Mouse (Mus musculus) common myeloid progenitor, adult 5-6 weeks (primary cell): Measurements from ENCODE around the gene Rps6kb1. TPM values are rescaled to one million over a fixed set of nuclear protein-coding genes. Genes with fewer than 3 reads are reported as not detected.

Source experiments
- ATAC-seq: replicated peaks from 2 replicates; pipeline ENCODE4 v1.8.0; 2016; ENCODE audit warnings: low read depth, mild to moderate bottlenecking, moderate TSS enrichment, inconsistent platforms; ENCODE audit not compliant: poor library complexity, severe bottlenecking
- total RNA-seq: library from RNA; stranded (forward); fragments of 200-1000, 187-1606 nt; gene quantifications from 2 replicates; pipeline ENCODE4 v1.2.3, GENCODE M21; 2017

The Rps6kb1 gene
- total RNA-seq, 1 experiment from 2014 or later: 39.6 TPM

DNA sequence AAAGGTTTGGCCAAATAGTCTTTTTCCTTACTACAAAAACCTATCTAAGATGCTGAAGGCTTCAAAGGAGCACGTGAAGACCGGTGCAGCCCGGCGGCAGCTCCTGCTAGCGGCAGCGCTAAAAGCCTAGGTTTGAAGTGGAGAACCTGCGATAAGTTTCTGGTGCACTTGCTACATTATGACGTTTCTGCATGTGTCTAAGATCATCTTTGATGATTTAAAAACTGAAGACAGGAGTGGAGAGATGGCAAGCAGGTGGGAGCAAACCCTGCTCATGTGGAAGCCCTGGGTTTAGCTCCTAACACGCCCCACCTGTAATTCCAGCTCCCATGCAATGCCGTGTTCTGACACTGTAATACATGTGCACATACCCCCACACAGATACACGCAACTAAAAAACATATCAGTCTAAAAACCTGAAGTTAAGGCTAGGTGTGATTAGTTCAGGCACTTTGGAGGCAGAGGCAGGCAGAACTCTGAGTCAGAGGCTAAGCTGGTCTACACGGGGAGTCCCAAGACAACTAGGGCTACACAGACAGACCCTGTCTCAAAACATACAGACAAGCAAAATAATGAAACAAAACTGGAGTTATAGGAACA is 37.4 kb upstream of the Rps6kb1 start:
- ATAC-seq: no peak

DNA sequence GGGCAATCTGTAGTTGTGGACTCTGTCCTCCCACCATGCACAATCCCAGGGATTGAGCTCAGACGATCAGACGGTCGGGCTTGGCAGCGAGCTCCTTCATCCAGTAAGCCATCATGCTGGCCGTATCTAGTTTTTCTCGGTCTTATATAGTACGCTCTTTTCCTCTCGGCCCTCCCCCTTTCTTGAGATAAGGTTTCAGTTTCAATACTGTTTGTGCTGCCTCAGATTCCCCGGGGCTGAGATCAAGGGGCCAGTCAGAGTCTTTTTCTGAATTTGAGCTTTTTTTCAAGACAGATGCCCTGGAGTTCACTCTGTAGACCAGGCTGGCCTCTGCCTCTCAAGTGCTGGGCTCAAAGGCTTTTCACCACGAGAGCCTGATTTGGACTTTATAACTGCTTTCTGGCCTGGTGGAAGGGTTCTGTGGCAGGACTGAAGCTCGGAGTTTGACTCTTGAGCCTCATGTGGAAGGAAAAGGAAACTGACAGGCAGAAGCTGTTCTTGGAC is 36.7 kb upstream of the Rps6kb1 start:
- ATAC-seq: peak; percentile 54

DNA sequence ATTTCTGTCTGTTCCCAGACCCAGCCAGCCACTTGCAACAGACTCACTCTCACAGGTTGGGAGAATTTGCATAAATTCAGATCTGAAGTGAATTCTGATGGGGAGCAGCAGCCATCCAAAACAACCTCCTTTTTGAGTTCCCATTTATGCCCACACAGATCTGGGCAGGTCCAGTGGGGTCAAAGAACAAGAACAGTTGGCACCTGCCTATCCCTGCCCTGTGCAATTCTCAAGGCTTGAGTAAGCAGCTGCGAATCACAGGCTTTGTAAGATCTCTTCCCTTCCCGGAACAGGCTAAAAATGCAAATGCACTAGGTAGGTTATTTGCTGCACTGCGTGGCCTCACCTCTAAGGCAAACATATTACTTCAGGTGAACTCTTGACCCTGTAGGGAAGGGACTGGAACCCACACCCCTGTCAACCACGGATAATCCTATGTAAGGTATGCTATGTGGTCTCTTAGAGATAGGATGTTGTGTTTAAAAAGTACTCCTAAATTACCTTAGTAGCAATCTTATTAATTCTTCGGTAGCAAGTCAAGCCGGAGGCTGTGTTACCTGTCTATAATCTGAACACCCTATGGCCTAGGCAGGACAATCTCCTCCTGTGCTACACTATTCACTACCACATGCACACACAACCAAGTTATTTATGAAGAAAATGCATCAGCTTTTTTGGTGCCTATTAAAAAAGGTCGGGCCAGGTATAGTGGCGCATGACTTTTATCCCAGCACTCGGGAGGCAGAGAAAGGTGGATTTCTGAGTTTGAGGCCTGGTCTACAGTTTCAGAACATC is 35.9 kb upstream of the Rps6kb1 start:
- no peak for ATAC-seq

DNA sequence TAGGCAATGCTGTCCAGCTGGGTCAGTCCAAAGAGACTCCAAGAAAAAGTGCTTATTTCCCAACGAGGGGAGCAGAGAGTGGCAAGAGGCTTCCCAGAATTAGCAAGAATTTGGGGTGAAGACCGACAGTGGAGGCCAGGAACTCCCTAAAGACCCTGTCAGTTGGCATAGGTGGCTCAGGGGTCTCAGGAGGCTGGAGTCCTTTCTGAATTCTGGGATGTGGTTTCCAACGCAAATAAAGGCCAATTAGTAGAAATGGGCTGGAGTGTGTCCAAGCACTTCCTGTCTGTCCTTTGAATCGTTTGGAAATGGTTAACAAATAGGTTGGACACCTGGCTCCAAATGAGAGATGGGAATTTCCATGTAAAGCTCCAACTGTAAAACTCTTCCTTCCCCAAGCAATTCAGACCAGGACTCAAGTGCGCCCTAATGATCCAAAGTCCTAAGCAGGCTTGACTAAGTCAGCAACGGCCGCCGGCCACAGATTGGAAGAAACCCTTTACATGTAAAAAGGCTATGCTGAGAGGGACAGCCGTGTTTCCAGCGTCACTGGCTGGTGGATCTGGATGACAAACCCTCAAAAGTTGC is 35.2 kb upstream of the Rps6kb1 start:
- ATAC-seq: no peak

DNA sequence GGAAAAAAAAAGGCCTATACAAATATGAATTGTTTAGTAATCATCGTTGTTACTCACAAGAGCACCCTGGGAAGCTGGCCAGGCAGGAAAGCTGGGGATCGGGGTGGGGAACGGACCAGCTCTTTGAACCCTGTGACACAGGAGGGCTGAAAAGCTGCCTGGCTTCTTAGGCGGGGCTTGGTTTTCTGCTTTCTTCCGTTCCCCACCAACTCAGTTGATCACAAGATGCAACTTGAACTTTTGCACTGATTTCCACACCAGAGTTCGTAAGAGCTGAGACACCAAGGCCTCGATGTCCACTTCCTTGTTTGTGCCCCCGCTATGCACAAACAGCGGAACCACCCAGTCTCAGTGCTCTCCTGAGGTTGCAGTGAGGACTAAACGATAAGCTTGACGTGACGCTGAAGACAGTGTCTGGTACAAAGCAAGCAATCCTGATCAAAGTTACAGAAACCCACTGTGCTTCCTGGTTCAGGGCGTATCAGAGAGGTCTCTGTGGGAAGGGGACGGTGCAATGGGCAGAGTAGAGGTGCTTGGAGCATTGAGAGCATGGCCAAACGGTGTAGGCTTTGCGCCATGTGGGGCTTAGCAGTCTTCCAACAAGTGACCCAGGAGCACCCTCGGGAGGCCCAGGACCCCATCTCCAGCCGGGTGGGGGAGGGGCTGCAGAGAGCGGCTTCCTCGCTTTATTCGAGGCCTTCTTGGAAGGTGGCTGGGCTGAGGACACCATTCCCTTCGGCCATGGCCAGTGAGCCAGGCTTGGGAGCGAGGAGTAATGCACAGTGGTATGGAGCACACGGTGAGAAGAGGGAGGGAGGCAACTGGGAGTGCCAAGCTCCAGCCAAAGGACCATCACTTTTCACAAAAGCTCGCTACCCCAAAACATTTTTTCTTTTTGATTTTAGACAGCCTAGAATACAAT is 34.5 kb upstream of the Rps6kb1 start:
- 0 out of 2 replicates have a peak, but pooled peaks have one; percentile 4 for ATAC-seq

DNA sequence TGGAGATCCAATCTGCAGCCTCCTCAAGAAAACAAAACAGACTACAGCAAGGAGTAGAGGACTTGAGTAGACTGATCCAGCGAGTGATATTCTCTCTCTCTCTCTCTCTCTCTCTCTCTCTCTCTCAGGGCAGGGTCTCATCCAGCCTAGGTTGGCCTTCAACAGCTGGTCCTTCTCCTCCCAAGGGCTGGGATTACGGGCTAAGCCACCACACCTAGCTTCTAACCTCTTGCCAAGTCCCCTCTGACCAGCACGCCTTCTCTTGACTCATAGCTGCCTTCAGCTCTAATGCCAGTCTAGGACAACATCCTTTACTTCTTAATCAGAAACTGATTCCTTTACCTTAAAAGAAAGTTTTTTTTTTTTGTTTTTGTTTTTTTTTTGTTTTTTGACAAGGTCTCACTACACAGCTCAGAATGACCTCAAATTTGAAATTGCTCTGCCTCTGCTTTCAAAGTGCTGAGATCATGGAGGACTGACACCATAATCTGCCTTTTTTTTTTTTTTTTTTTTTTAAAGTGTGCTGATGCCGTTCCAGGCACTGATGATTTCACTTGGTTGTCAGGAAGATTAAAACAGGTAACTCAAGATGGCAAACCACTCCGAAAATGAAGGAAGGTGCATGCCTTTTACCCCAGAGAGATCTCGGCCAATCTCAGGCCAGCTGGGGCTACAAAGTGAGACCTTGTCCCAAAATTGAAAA is 33.7 kb upstream of the Rps6kb1 start:
- ATAC-seq: no peak

DNA sequence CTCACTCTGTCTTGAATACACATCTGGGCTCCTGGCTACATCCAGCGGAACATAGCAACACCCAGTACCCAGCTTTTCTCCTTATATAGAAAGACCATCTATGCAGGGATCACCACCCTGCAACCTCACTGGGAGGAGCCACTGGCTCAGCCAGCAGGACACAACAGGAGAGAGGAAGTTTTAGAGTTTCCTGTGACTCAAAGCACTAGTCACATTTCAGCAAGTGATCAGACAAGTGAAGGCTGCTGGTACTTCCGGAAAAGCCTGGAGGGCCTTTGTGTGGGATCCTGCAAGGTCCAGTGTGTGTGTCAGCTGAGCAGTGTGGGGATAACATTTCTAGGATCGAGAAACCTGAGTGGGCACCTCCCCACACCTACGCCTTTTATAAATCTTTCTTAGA is 32.6 kb upstream of the Rps6kb1 start:
- peak; percentile 48 for ATAC-seq

DNA sequence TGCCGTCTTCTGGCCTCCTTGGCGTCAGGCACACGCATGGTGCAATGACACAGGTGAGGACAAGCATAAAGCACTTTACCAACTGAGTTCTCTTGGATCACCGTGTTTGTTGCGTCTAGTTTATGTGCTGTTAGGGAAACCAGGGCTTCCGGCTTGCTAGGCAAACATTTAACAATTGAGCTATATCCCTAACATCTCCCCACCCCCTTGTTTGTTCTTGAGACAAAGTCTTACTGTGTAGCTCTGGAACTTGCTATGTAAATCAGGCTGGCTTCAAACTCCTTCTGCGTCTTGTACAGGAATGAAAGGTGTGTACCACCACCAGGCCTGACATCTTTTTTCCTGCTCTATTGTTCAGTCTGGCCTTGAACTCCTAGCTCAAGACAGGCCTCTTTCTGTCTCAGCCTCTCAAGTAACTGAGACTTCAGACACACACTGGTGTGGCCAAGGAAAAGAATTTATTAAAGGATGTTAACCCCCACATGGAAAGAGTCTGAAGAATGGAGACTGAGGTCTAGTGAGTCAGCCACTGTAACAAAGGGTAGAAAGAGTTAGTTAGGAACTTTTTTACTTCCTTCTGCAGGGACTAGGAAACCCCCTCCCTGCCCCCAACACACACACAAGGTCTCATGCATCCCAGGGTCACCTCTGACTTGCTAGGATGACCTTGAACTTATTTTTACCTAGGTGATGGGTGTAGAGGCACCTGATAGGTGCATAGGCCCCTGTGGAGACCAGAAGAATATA is 31.2 kb upstream of the Rps6kb1 start:
- no peak for ATAC-seq

DNA sequence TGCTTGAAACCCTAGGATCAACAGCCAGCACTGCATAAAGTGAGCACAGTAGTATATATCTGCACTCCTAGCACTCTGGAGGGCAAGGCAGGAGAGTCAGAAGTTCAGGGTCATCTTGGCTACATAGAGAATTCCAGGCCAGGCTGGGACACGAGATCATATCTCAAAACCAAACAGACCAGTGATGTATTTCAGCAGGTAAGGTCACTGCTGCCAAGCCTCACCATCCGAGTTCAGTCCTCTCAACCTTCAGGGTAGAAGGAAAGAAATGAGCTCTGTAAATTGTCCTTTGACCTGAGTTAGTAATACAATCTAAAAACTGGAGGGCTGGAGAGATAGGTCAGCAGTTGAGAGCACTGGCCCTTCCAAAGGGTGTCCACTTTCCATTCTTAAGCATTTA is 29.8 kb upstream of the Rps6kb1 start:
- no peak for ATAC-seq

DNA sequence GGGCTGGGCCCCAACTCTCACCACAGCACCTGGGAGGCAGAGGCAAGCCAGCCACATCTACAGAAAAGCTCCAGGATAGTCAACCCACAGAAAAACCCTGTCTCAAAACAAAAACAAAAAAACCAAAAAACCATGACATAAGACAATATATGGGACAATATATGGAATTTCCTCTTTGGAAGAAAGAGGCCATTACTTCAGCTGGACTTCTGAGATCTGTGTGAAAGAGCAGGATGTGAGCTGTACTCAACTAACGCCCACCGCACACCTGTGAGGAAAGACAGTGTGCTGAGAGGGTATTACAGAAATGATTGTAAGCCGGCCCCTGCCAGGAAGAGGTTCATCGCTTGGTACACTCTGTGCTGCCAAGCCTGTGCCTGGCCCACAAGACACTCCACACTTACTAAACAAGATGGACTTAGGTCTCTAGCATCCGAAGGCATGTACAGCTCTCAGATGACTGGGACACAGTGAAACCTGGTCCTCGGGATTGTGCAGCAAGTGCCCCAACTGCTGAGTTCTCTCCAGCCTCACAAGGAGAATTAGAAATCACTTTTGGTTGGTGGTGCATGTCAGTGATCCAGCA is 29.1 kb upstream of the Rps6kb1 start:
- ATAC-seq: no peak

DNA sequence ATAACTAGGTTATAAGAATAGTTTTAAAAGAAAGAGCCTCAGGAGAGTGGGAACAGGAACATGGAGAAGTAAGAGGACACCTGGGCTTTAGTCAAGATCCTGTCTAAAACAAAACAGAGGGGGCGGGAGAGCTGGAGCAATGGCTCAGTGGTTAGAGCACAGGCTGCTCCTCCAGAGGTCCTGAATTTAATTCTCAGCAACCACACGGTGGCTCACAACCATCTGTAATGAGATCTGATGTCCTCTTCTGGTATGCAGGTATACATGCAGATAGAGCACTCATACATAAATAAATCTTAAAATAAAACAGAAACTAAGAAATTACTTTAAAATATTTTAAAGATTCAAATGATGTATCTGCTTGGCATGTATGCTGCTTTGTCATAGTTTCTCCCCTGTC is 28.0 kb upstream of the Rps6kb1 start:
- ATAC-seq: no peak

DNA sequence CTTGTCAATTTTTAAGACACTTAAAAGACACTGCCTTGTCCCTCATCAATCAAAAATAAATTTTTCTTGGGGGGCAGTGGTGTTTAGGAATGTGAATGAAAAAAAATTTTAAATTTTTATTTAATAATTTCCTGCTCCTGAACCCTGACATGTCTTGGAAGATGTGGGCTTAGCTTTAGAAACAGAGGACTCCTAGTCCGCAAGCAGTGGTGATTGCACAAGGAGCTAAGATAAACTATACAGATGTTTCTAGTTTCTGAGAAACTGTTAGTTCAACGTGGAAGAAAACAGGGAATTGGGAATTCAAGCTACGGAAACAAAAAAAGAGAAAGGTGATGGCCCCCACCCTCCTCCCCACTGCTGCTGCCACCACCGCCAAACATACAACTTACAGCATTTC is 27.3 kb upstream of the Rps6kb1 start:
- ATAC-seq: no peak

DNA sequence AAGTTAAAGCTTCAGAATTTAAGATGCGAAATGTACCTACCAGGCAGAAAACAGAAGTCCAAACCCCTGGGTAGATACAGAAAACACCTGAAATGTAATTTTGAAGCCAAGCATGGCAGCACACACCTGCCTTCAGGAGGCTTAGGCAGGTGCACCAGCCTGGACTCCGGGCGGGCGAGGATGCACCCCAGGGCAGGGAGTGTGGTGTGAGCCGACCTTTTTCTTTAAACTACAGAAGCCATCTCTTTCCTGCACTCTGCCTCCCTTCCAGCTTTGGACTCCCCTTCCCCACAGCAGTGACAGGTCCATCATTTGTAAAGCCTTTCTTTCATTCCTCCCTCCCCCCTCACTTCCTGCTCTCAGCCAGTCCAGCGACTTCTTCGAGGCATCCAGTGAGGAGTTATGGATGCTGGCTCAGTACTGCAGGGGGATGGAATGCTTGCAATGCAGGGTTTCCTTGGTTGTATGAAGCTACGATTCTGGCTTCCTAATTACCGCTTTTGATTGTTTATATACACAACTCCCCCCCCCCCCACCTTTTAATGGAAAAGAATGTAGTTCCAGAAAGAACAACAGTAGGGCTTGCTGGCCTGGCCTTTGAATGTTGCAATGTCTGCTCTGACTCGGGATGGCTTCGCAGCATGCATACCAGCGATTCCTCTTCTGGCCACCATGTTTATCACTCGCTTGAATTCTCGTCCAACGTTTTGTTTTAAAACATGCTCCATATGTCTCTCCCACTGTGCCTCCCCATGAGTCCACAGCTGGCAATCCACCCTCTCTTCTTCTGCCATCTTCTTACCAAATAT is 26.6 kb upstream of the Rps6kb1 start:
- ATAC-seq: no peak

DNA sequence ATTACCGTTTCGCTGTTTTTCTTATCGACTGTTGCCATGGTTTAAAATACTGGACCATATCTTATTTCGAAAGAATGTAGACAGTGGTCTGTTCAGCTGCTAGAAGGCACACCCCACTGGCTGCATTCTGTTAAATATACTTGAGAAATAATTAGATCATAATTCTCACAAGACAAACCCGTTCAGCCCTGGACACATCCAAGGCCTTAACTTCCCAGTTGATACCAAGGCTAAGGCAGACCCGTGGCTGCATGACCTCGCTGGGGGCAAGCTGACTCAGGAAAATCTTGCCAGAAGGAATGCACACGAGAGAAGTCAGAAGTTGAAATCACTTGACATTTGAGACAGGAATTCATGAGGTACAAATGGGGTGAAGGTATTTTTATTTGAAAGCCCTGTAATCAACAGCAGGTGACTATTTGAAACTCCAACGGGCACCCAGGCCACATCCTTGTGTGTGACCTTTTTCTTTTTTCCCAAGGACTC is 25.7 kb upstream of the Rps6kb1 start:
- ATAC-seq: no peak

DNA sequence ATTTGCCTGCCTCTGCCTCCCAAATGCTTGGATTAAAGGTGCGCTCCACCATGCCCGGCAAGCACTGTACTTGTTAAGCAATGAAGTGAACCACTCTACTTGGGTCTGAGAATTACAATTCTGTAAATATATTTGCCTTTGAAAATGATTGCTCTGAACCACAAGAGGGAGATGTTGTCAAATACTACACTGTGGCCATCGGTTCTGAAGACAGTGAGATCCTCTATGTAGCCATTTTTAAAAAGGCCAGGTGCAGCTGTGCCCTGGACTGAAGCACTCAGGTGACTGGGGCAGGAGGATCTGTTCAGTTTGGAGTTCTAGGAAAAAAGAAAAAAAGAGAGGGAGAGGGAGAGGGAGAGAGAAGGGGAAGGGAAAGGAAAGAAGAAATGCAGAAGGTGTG is 23.8 kb upstream of the Rps6kb1 start:
- ATAC-seq: peak; percentile 72

DNA sequence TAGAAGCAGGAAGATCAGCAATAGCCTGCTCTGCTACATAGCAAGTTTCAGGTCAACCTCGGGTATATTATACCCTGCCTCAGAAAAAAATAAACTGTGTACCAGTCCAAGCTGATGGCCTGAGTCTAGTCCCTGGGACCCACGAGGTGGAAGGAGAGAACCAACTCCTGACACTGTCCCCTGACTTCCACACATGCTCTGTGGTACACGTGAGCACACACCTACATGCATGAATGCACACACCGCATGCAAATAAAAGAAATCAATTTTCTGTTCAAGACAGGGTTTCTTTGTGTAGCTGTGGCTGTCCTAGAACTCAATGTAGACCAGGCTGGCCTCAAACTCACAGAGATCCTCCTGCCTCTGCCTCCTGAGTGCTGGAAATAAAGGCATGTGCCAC is 13.7 kb upstream of the Rps6kb1 start:
- ATAC-seq: no peak

DNA sequence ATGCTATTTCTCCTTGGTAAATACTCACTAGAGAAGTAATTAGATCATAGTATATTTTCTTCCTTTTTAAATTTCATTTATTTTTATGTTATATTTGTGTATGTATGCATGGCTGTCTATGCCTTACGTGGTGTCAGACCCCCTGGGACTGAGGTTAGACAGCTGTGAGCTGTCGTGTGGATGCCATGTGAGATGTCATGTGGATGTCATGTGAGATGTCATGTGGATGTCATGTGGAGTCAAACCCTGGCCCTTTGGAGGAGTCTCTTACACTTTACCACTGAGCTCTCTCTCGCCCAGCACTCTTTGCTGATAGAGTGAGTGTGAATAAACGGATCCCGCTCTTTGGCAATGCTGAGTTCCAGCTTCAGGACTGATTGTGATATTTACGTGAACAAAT is 8.9 kb upstream of the Rps6kb1 start:
- ATAC-seq: no peak

DNA sequence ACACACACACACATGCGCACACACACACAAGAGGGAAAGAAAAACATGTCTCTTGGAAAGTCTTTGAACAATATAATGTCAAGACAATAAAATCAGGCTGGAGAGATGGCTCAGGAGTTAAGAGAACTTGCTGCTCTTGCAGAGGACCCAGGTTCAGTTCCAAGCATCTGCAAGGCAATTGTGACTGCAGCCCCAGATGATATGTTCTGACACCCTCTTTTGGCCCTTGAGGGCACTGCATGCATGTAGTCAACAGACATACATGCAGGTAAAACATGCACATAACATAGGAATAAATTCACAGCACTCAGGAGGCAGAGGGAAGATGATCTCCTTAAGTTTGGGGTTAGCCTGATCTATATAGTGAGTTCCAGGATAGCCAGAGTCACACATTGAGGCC is 2.8 kb upstream of the Rps6kb1 start:
- no peak for ATAC-seq
